Mouse (Mus musculus) spleen, adult 2 months (tissue): ENCODE data around the gene Ajm1. TPM values are rescaled to one million over a fixed set of nuclear protein-coding genes. Genes with fewer than 3 reads are reported as not detected.

Source experiments
- DNase-seq, 2 experiments: peaks; one replicate each; pipeline versions ENCODE4 v3.0.0 to v3.0.0-alpha.2; 2012 to 2021; ENCODE audit warnings: low spot score in 2 of 2, low read depth in 1 of 2
- H3K27ac ChIP-seq: fragments of 200-500 bp; 2 replicates; pipeline ENCODE4 v1.5.1; 2012; ENCODE audit warnings: low read length, inconsistent platforms; ENCODE audit not compliant: insufficient read depth
- H3K27me3 ChIP-seq: fragments of 200-500 bp; 2 replicates; pipeline ENCODE4 v1.6.1; 2012; ENCODE audit warnings: mild to moderate bottlenecking, moderate library complexity, low read length, inconsistent platforms; ENCODE audit not compliant: control insufficient read depth, insufficient read depth
- H3K36me3 ChIP-seq: fragments of 200-500 bp; 2 replicates; pipeline ENCODE4 v1.6.1; 2012; ENCODE audit warnings: mild to moderate bottlenecking, low read length, inconsistent platforms; ENCODE audit not compliant: control insufficient read depth, insufficient read depth
- H3K4me1 ChIP-seq: fragments of 200-500 bp; 2 replicates; pipeline ENCODE4 v1.6.1; 2011; ENCODE audit warnings: inconsistent platforms; ENCODE audit not compliant: control insufficient read depth, insufficient read depth, insufficient read length
- H3K4me3 ChIP-seq: fragments of 200-500 bp; 2 replicates; pipeline ENCODE4 v1.5.1; 2011; ENCODE audit warnings: mild to moderate bottlenecking, inconsistent platforms; ENCODE audit not compliant: insufficient read depth, insufficient read length; ENCODE audit errors: extremely low read depth
- CTCF ChIP-seq: fragments of 200-500 bp; IDR thresholded peaks from 2 replicates; pipeline ENCODE4 v1.5.1; 2011; ENCODE audit warnings: mild to moderate bottlenecking, inconsistent platforms; ENCODE audit not compliant: insufficient read depth, insufficient read length, insufficient replicate concordance; ENCODE audit errors: extremely low read depth
- POLR2A ChIP-seq: fragments of 200-500 bp; IDR thresholded peaks from 2 replicates; pipeline ENCODE4 v1.6.1; 2011; ENCODE audit warnings: low read depth, low read length, inconsistent platforms
- WGBS: fragments of 180-500 bp; shearing (Covaris S2); methylation state at CpG from one replicate; pipeline ENCODE4 v1.1.7; 2018; 5-methylcytosine and 5-hydroxymethylcytosine counted together
- polyA plus RNA-seq: library from polyadenylated mRNA; depleted of rRNA; stranded (reverse); fragments of >200 nt; gene quantifications from 2 replicates; pipeline ENCODE4 v1.2.3, GENCODE M21; 2012

Ajm1 gene
- polyA plus RNA-seq, 1 experiment: 6.3 TPM

- Histone ChIP-seq H3K4me1 (peaks cover 34% of the 10 kb centered on the region), H3K4me3 (peak within 1 kb of the TSS; percentile 75), H3K27ac (peak within 1 kb of the TSS; percentile 87), H3K36me3 (no peaks in the 10 kb centered on the region), H3K27me3 (peaks cover 24% of the 10 kb centered on the region)
- DNase-seq: peak; percentile 94
- under 1% methylated on average over 45 of the region's 45 CpGs for WGBS
- no peak for TF ChIP-seq CTCF
- TF ChIP-seq POLR2A: peak; percentile 39
Measured at GRCm38 (mm10) chr2:25574579-25575431, 6.8 kb downstream of the Ajm1 start, which contains the start of the genes Mamdc4 and Phpt1. Gene Mamdc4 (minus strand): TSS chr2:25574845. Gene Phpt1 (minus strand): TSS chr2:25575224.

- Histone ChIP-seq H3K27ac (no peak overlapping the region), H3K4me1 (peaks cover 28% of the 10 kb centered on the region), H3K4me3 (peak overlapping the region; percentile 75; the same call in 1 of the 2 replicates), H3K27me3 (peaks cover 18% of the 10 kb centered on the region), H3K36me3 (no peaks in the 10 kb centered on the region)
- TF ChIP-seq POLR2A (no peak), CTCF (no peak)
- WGBS: 26% methylated on average over 11 of the region's 11 CpGs
- DNase-seq: no peak
Measured at GRCm38 (mm10) chr2:25574136-25574535, 7.4 kb downstream of the Ajm1 start.

- H3K4me1 ChIP-seq: peaks cover 20% of the 10 kb centered on the region
- DNase-seq: no peak
- H3K36me3 ChIP-seq: no peaks in the 10 kb centered on the region
- no peak overlapping the region for H3K4me3 ChIP-seq
- peaks cover 8% of the 10 kb centered on the region for H3K27me3 ChIP-seq
- H3K27ac ChIP-seq: no peak overlapping the region
- 91% methylated on average over 2 of the region's 2 CpGs for WGBS
- TF ChIP-seq POLR2A (no peak), CTCF (no peak)
Measured at GRCm38 (mm10) chr2:25573068-25573467, 8.5 kb downstream of the Ajm1 start.

- H3K4me3 ChIP-seq: no peak overlapping the region
- H3K36me3 ChIP-seq: no peaks in the 10 kb centered on the region
- WGBS: 83% methylated on average over 4 of the region's 4 CpGs
- TF ChIP-seq CTCF: no peak
- TF ChIP-seq POLR2A: no peak
- no peak for DNase-seq
- no peak overlapping the region for H3K27ac ChIP-seq
- no peaks in the 10 kb centered on the region for H3K27me3 ChIP-seq
- H3K4me1 ChIP-seq: peaks cover 10% of the 10 kb centered on the region; the same call in 1 of the 2 replicates
Measured at GRCm38 (mm10) chr2:25571221-25571620, 10.3 kb downstream of the Ajm1 start.

- WGBS: 96% methylated on average over 3 of the region's 3 CpGs
Measured at GRCm38 (mm10) chr2:25569323-25569722, 12.2 kb downstream of the Ajm1 start.

GRCm38 (mm10) chr2:25568473-25569019, 13.0 kb downstream of the Ajm1 start:
- H3K4me1 ChIP-seq: no peaks in the 10 kb centered on the region
- no peak overlapping the region for H3K4me3 ChIP-seq
- H3K27me3 ChIP-seq: no peaks in the 10 kb centered on the region
- TF ChIP-seq CTCF (no peak), POLR2A (no peak)
- DNase-seq: no peak
- no peak overlapping the region for H3K27ac ChIP-seq
- 97% methylated on average over 6 of the region's 6 CpGs for WGBS
- peaks cover 6% of the 10 kb centered on the region; the same call in 1 of the 2 replicates for H3K36me3 ChIP-seq

More at GRCm38 (mm10) chr2:25569323-25569722, 12.2 kb downstream of the Ajm1 start:
- Histone ChIP-seq H3K4me1 (peaks cover 4% of the 10 kb centered on the region; the same call in 1 of the 2 replicates), H3K27ac (no peak overlapping the region), H3K36me3 (0 out of 2 replicates have a peak, but pooled peaks cover 2% of the 10 kb centered on the region), H3K4me3 (no peak overlapping the region), H3K27me3 (no peaks in the 10 kb centered on the region)
- TF ChIP-seq POLR2A (no peak), CTCF (no peak)
- DNase-seq: no peak

GRCm38 (mm10) chr2:25566558-25566957, 15.0 kb downstream of the Ajm1 start:
- no peaks in the 10 kb centered on the region for H3K4me1 ChIP-seq
- peaks cover 22% of the 10 kb centered on the region for H3K36me3 ChIP-seq

More at GRCm38 (mm10) chr2:25566558-25566957, 15.0 kb downstream of the Ajm1 start:
- no peak overlapping the region for H3K4me3 ChIP-seq
- TF ChIP-seq POLR2A: no peak
- no peak for TF ChIP-seq CTCF
- no peaks in the 10 kb centered on the region for H3K27me3 ChIP-seq
- DNase-seq: no peak
- H3K27ac ChIP-seq: no peak overlapping the region
- 94% methylated on average over 6 of the region's 6 CpGs for WGBS
